Mouse (Mus musculus) thymus, adult 2 months (tissue): ENCODE measurements at regions not wholly inside any gene's neighbourhood (a gene's known extent, or its start where the extent isn't known, plus 50 kb on each side); places are given as distances from the start of the nearest gene placed in this dataset.

ENCODE experiments used
- DNase-seq: peaks from one replicate; pipeline ENCODE4 v3.0.0; 2021
- H3K27ac ChIP-seq: fragments of 200-500 bp; 2 replicates; pipeline ENCODE4 v1.5.1; 2012; ENCODE audit warnings: low read length, control low read depth; ENCODE audit not compliant: control insufficient read depth, insufficient read depth
- H3K27me3 ChIP-seq: fragments of 200-500 bp; 2 replicates; pipeline ENCODE4 v1.6.1; 2012; ENCODE audit warnings: mild to moderate bottlenecking, low read length, moderate library complexity, mixed read lengths; ENCODE audit not compliant: control insufficient read depth, insufficient read depth
- H3K36me3 ChIP-seq: fragments of 200-500 bp; 2 replicates; pipeline ENCODE4 v1.6.1; 2012; ENCODE audit warnings: mild to moderate bottlenecking, low read length, moderate library complexity; ENCODE audit not compliant: control insufficient read depth, insufficient read depth
- H3K4me1 ChIP-seq: fragments of 200-500 bp; replicated peaks from 2 replicates; pipeline ENCODE4 v1.6.1; 2012; ENCODE audit warnings: low read length; ENCODE audit not compliant: control insufficient read depth, insufficient read depth
- H3K4me3 ChIP-seq: fragments of 200-500 bp; 2 replicates; pipeline ENCODE4 v1.5.1; 2012; ENCODE audit warnings: mild to moderate bottlenecking, low read length, control low read depth, moderate library complexity; ENCODE audit not compliant: control insufficient read depth, insufficient read depth
- CTCF ChIP-seq: fragments of 200-500 bp; IDR thresholded peaks from 2 replicates; pipeline ENCODE4 v1.5.1; 2012; ENCODE audit warnings: mild to moderate bottlenecking, control low read depth, low read length, moderate library complexity, borderline replicate concordance; ENCODE audit not compliant: control insufficient read depth, poor library complexity, insufficient read depth; ENCODE audit errors: extremely low read depth
- POLR2A ChIP-seq: fragments of 200-500 bp; IDR thresholded peaks from 2 replicates; pipeline ENCODE4 v1.6.1; 2012; ENCODE audit warnings: mild to moderate bottlenecking, low read length, control low read depth, moderate library complexity; ENCODE audit not compliant: control insufficient read depth, poor library complexity, insufficient read depth; ENCODE audit errors: extremely low read depth
- WGBS: fragments of 180-500 bp; shearing (Covaris S2); methylation state at CpG from one replicate; pipeline ENCODE4 v1.1.7; 2018; 5-methylcytosine and 5-hydroxymethylcytosine counted together

DNA sequence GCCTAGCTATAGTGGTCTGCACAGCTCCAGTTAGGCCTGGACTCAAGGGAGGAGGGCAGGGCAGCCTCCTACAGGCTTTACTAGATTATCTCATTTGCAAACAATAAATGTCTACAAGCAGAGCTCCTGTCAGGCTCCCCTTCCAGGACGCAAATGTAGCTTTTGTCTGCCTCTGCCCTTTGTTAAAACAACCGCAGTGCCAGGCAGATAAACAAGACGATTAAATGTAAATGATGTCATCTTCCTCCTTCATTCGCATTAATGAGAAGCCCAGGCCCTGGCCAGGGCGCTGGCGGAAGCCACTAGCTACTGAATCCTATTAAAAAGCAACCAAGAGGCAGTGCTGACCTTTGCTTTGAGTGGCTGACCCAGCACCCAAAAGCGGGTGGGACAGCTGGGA lies 130.6 kb downstream of the Kif26a start:
- no peak for DNase-seq
- no peak overlapping the region for H3K4me3 ChIP-seq
- no peaks in the 10 kb centered on the region for H3K4me1 ChIP-seq
- H3K27me3 ChIP-seq = no peaks in the 10 kb centered on the region
- TF ChIP-seq CTCF = no peak
- no peak for TF ChIP-seq POLR2A
- WGBS = 70% methylated on average over 7 of the region's 7 CpGs
- no peaks in the 10 kb centered on the region for H3K36me3 ChIP-seq
- no peak overlapping the region for H3K27ac ChIP-seq

DNA sequence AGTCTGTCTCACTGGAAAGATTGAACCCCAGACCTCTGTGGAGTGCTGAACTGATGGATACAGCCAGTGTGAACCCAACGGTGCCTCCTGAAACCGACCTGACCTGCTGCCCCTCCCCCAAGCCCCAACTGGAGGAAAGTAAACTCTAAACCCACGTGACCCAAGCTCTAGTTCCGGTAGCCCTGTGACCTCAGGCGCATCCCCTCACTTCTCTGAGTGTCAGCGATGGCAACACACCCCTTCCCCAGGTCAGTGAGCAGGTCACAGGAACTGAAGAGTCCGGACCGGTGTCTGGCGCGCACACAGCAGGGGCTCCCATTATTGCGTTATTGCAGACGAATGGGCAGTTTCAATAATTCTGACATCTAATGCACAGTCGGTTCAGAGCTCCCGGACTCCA lies 131.5 kb downstream of the Kif26a start:
- no peak for DNase-seq
- 83% methylated on average over 14 of the region's 14 CpGs for WGBS
- no peak overlapping the region for H3K4me3 ChIP-seq
- H3K27ac ChIP-seq = no peak overlapping the region
- TF ChIP-seq POLR2A (no peak), CTCF (no peak)
- H3K36me3 ChIP-seq = no peaks in the 10 kb centered on the region
- H3K4me1 ChIP-seq = no peaks in the 10 kb centered on the region
- H3K27me3 ChIP-seq = no peaks in the 10 kb centered on the region

GRCm38 (mm10) chr12:112285096-112285495 lies 139.1 kb downstream of the Kif26a start:
- TF ChIP-seq CTCF (no peak), POLR2A (no peak)

DNA sequence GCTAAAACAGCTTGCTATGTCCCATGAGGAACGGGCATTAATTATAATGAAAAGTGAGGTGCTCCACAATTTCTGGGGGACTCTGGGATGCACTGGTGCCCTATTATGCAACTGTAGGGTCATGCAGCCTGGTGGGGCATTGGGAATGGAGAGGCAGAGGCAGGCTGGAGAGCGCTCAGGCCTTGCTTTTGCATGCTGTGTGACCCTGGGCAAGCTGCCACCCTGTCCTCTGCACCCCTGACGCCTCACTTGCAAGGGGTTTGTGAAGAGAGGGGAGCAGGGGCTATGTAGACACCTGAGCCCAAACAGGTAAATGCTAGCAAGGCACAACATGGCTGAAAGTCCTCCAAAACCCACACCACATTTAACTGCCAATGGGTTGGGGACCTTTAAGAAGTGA lies 142.8 kb downstream of the Kif26a start:
- no peak overlapping the region for H3K4me3 ChIP-seq
- WGBS = 98% methylated on average over 3 of the region's 3 CpGs
- no peaks in the 10 kb centered on the region for H3K36me3 ChIP-seq
- TF ChIP-seq POLR2A (no peak), CTCF (no peak)
- H3K27ac ChIP-seq = no peak overlapping the region
- H3K4me1 ChIP-seq = no peaks in the 10 kb centered on the region
- no peak for DNase-seq
- H3K27me3 ChIP-seq = no peaks in the 10 kb centered on the region

More at GRCm38 (mm10) chr12:112285096-112285495, 139.1 kb downstream of the Kif26a start:
- H3K27me3 ChIP-seq = no peaks in the 10 kb centered on the region
- no peak overlapping the region for H3K27ac ChIP-seq
- no peaks in the 10 kb centered on the region for H3K4me1 ChIP-seq
- H3K4me3 ChIP-seq = no peak overlapping the region
- WGBS = 77% methylated on average over 15 of the region's 15 CpGs
- no peak for DNase-seq
- H3K36me3 ChIP-seq = no peaks in the 10 kb centered on the region

- H3K27ac ChIP-seq = no peak overlapping the region
- WGBS = 95% methylated on average over 9 of the region's 9 CpGs
- H3K36me3 ChIP-seq = no peaks in the 10 kb centered on the region
- H3K27me3 ChIP-seq = no peaks in the 10 kb centered on the region
- TF ChIP-seq CTCF (no peak), POLR2A (no peak)
- no peak overlapping the region for H3K4me3 ChIP-seq
- H3K4me1 ChIP-seq = no peaks in the 10 kb centered on the region
- DNase-seq = no peak
Measured at GRCm38 (mm10) chr12:112290299-112290698, 144.3 kb downstream of the Kif26a start.

GRCm38 (mm10) chr12:112291748-112292561 lies 145.9 kb downstream of the Kif26a start:
- Histone ChIP-seq H3K4me3 (no peak overlapping the region), H3K27ac (no peak overlapping the region), H3K4me1 (no peaks in the 10 kb centered on the region), H3K36me3 (no peaks in the 10 kb centered on the region), H3K27me3 (no peaks in the 10 kb centered on the region)
- TF ChIP-seq CTCF = no peak
- 69% methylated on average over 16 of the region's 16 CpGs for WGBS
- DNase-seq = no peak
